Mouse (Mus musculus) spleen, postnatal 14 days (tissue): ENCODE data around the gene Fastkd5.
"Not testable (repeated sequence)": the region's sequence is repeated elsewhere in the genome, so short reads cannot be mapped to it uniquely, and the experiment has no call there.

Experiments used
- DNase-seq, 2 experiments: peaks; one replicate each; pipeline ENCODE4 v3.0.0; 2021 to 2022; ENCODE audit warnings: low spot score in 2 of 2

Fastkd5 gene

GRCm38 (mm10) chr2:130629839-130630203 is at the start of gene Fastkd5, which contains the start of gene Ubox5:
Gene Fastkd5 (minus strand): TSS chr2:130630027.
Gene Ubox5 (minus strand): TSS chr2:130630038.
- DNase-seq, result peak; percentile 80 to 86

- no peak for DNase-seq
Measured at GRCm38 (mm10) chr2:130679154-130679553, 49.3 kb upstream of the Fastkd5 start.

- DNase-seq, result no peak
Measured at GRCm38 (mm10) chr2:130677211-130677610, 47.4 kb upstream of the Fastkd5 start.

GRCm38 (mm10) chr2:130667559-130667958 is 37.7 kb upstream of the Fastkd5 start, which contains the start of gene Itpa:
Gene Itpa (plus strand): TSS chr2:130667610.
- DNase-seq, result peak; percentile 74 to 80

GRCm38 (mm10) chr2:130664102-130664701 is 34.4 kb upstream of the Fastkd5 start, which contains the start of gene Ddrgk1:
Gene Ddrgk1 (minus strand): TSS chr2:130664659.
- peak; percentile 86 to 88 for DNase-seq

- no peak for DNase-seq
Measured at GRCm38 (mm10) chr2:130663342-130663741, 33.5 kb upstream of the Fastkd5 start.

GRCm38 (mm10) chr2:130658530-130658929 is 28.7 kb upstream of the Fastkd5 start:
- DNase-seq, result no peak

- DNase-seq, result no peak
Measured at GRCm38 (mm10) chr2:130657541-130657940, 27.7 kb upstream of the Fastkd5 start.

GRCm38 (mm10) chr2:130656536-130656935 is 26.7 kb upstream of the Fastkd5 start:
- DNase-seq, result no peak

- DNase-seq, result no peak
Measured at GRCm38 (mm10) chr2:130655660-130656339, 26.0 kb upstream of the Fastkd5 start.

GRCm38 (mm10) chr2:130653760-130654159 is 23.9 kb upstream of the Fastkd5 start:
- no peak for DNase-seq

GRCm38 (mm10) chr2:130653303-130653702 is 23.5 kb upstream of the Fastkd5 start:
- DNase-seq, result no peak

GRCm38 (mm10) chr2:130649028-130649427 is 19.2 kb upstream of the Fastkd5 start:
- DNase-seq, result not testable (repeated sequence)

GRCm38 (mm10) chr2:130645198-130645597 is 15.4 kb upstream of the Fastkd5 start:
- no peak for DNase-seq

GRCm38 (mm10) chr2:130642684-130643369 is 13.0 kb upstream of the Fastkd5 start, which contains the start of gene Lzts3:
Gene Lzts3 (minus strand): TSS chr2:130642803.
- DNase-seq, result peak; percentile 90 to 92

- no peak for DNase-seq
Measured at GRCm38 (mm10) chr2:130642197-130642660, 12.4 kb upstream of the Fastkd5 start.

- DNase-seq, result no peak
Measured at GRCm38 (mm10) chr2:130641351-130642025, 11.7 kb upstream of the Fastkd5 start.

- DNase-seq, result no peak
Measured at GRCm38 (mm10) chr2:130639276-130639675, 9.4 kb upstream of the Fastkd5 start.

- DNase-seq, result no peak
Measured at GRCm38 (mm10) chr2:130638101-130638611, 8.3 kb upstream of the Fastkd5 start.

GRCm38 (mm10) chr2:130635847-130636246 is 6.0 kb upstream of the Fastkd5 start:
- DNase-seq, result no peak

- no peak for DNase-seq
Measured at GRCm38 (mm10) chr2:130634739-130635411, 5.0 kb upstream of the Fastkd5 start.
